Mouse (Mus musculus) hindbrain, embryonic 14.5 days (tissue): ENCODE results near the gene Ttc39b. TPM values are rescaled to one million over a fixed set of nuclear protein-coding genes. Genes with fewer than 3 reads are reported as not detected.
A peak's percentile ranks its signal among the peaks of the same experiment; 100 is the strongest.

Experiments used
- ATAC-seq: fragments of 200-750 bp; cut with Nextera tagmentation; 2 replicates; pipeline ENCODE4 v1.8.0; 2017; ENCODE audit warnings: moderate number of reproducible peaks, mild to moderate bottlenecking, moderate TSS enrichment, moderate library complexity; ENCODE audit not compliant: low FRiP score
- DNase-seq: peaks from one replicate; pipeline ENCODE4 v3.0.0-alpha.2; 2015; ENCODE audit warnings: low spot score
- H3K27ac ChIP-seq: fragments of 300-500 bp; sonication (generic); 2 replicates; pipeline ENCODE4 v1.5.1; 2014; ENCODE audit warnings: mild to moderate bottlenecking, moderate library complexity
- H3K27me3 ChIP-seq: fragments of 300-500 bp; sonication (generic); 2 replicates; pipeline ENCODE4 v1.6.1; 2014; ENCODE audit warnings: mild to moderate bottlenecking, low read length, mixed read lengths; ENCODE audit not compliant: control insufficient read depth, insufficient read depth
- H3K36me3 ChIP-seq: fragments of 300-500 bp; sonication (generic); replicated peaks from 2 replicates; pipeline ENCODE4 v1.6.1; 2014; ENCODE audit not compliant: control insufficient read depth, insufficient read depth
- H3K4me1 ChIP-seq: fragments of 300-500 bp; sonication (generic); replicated peaks from 2 replicates; pipeline ENCODE4 v1.6.1; 2014; ENCODE audit warnings: antibody characterized with exemption, low read length, mixed read lengths; ENCODE audit not compliant: control insufficient read depth, insufficient read depth
- H3K4me2 ChIP-seq: fragments of 300-500 bp; sonication (generic); replicated peaks from 2 replicates; pipeline ENCODE4 v1.6.1; 2014; ENCODE audit warnings: mild to moderate bottlenecking, moderate library complexity
- H3K4me3 ChIP-seq: fragments of 300-500 bp; sonication (generic); replicated peaks from 2 replicates; pipeline ENCODE4 v1.5.1; 2014; ENCODE audit warnings: mild to moderate bottlenecking, low read length
- H3K9ac ChIP-seq: fragments of 300-500 bp; sonication (generic); 2 replicates; pipeline ENCODE4 v1.6.1; 2014
- H3K9me3 ChIP-seq: fragments of 300-500 bp; sonication (generic); 2 replicates; pipeline ENCODE4 v1.6.1; 2016; ENCODE audit warnings: low read length; ENCODE audit not compliant: control insufficient read depth
- WGBS: fragments of 180-500 bp; shearing (Covaris S2); extraction: QIAGEN DNeasy Blood & Tissue Kit; methylation state at CpG from one replicate; pipeline ENCODE4 v1.1.7; 2014; 5-methylcytosine and 5-hydroxymethylcytosine counted together
- polyA plus RNA-seq: library from polyadenylated mRNA; unstranded; fragments of >200 nt; fragmentation: Nextera tagmentation; extraction: Ambion mirVana; gene quantifications from 2 replicates; pipeline ENCODE4 v1.2.1, GENCODE M21; 2014

The Ttc39b gene
- polyA plus RNA-seq, 1 experiment from 2014 or later = 8.2 TPM

DNA sequence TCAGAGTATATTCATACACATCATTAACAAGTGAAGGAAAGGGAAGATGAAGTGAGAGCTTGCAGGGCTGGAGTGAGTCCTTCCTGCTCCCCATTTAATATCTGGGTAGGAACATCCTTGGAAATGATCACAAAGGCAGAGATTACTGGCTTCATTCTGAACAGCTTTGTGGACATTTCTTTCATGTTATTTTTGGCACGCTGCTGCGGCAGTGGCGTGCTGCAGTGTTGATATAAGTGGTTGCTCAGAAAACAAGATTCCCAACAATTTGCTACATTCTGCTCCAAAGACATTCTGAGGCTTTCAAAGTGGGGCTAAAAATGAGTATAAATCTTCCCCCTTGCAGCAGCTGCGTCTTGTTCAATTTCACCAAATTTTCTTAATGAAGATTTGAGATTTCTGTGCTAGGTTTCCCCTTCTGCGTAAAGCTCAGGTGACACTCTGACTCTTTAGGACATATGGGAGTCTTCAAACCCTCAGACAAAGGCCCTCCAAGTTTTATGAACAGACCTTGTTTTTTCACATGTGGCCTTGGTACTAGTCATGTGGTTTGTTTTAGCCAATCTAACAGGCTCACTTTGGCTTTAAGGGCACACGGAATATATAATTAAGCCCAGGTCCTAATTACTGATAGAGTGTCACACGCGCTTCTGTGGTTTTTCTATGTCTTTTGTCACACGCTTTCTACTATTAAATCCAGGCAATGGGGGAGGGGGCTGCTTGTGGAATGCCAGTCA is 109.1 kb downstream of the Ttc39b start:
- H3K36me3 ChIP-seq = no peaks in the 10 kb centered on the region
- H3K9ac ChIP-seq = no peak overlapping the region
- no peak overlapping the region for H3K4me3 ChIP-seq
- peaks cover 7% of the 10 kb centered on the region; the same call in 1 of the 2 replicates for H3K4me1 ChIP-seq
- no peak overlapping the region for H3K4me2 ChIP-seq
- no peak overlapping the region for H3K27ac ChIP-seq
- H3K9me3 ChIP-seq = no peaks in the 10 kb centered on the region
- DNase-seq (peak; percentile 40), ATAC-seq (no peak)
- no peaks in the 10 kb centered on the region for H3K27me3 ChIP-seq
- 80% methylated on average over 9 of the region's 9 CpGs for WGBS

GRCm38 (mm10) chr4:83213752-83214151 is 110.3 kb downstream of the Ttc39b start:
- H3K4me2 ChIP-seq = no peak overlapping the region
- no peaks in the 10 kb centered on the region for H3K27me3 ChIP-seq
- WGBS = 87% methylated on average over 6 of the region's 6 CpGs
- H3K27ac ChIP-seq = no peak overlapping the region
- ATAC-seq = no peak
- peaks cover 7% of the 10 kb centered on the region; the same call in 1 of the 2 replicates for H3K4me1 ChIP-seq
- no peaks in the 10 kb centered on the region for H3K9me3 ChIP-seq
- no peak overlapping the region for H3K9ac ChIP-seq
- H3K36me3 ChIP-seq = no peaks in the 10 kb centered on the region
- H3K4me3 ChIP-seq = no peak overlapping the region
- DNase-seq = no peak

- H3K9ac ChIP-seq = no peak overlapping the region
- no peaks in the 10 kb centered on the region for H3K9me3 ChIP-seq
- no peaks in the 10 kb centered on the region for H3K36me3 ChIP-seq
- ATAC-seq = no peak
- no peak overlapping the region for H3K4me2 ChIP-seq
- no peak for DNase-seq
- H3K27me3 ChIP-seq = no peaks in the 10 kb centered on the region
- H3K4me1 ChIP-seq = peaks cover 18% of the 10 kb centered on the region
- H3K27ac ChIP-seq = no peak overlapping the region
- 69% methylated on average over 12 of the region's 12 CpGs for WGBS
- H3K4me3 ChIP-seq = no peak overlapping the region
Measured at GRCm38 (mm10) chr4:83211709-83212108, 112.3 kb downstream of the Ttc39b start.

GRCm38 (mm10) chr4:83210437-83210836 is 113.6 kb downstream of the Ttc39b start:
- Histone ChIP-seq H3K36me3 (no peaks in the 10 kb centered on the region), H3K27me3 (no peaks in the 10 kb centered on the region), H3K27ac (no peak overlapping the region), H3K9ac (no peak overlapping the region), H3K9me3 (no peaks in the 10 kb centered on the region), H3K4me2 (no peak overlapping the region), H3K4me3 (no peak overlapping the region), H3K4me1 (peaks cover 24% of the 10 kb centered on the region)
- no peak for DNase-seq
- ATAC-seq = no peak
- WGBS = 82% methylated on average over 6 of the region's 6 CpGs

DNA sequence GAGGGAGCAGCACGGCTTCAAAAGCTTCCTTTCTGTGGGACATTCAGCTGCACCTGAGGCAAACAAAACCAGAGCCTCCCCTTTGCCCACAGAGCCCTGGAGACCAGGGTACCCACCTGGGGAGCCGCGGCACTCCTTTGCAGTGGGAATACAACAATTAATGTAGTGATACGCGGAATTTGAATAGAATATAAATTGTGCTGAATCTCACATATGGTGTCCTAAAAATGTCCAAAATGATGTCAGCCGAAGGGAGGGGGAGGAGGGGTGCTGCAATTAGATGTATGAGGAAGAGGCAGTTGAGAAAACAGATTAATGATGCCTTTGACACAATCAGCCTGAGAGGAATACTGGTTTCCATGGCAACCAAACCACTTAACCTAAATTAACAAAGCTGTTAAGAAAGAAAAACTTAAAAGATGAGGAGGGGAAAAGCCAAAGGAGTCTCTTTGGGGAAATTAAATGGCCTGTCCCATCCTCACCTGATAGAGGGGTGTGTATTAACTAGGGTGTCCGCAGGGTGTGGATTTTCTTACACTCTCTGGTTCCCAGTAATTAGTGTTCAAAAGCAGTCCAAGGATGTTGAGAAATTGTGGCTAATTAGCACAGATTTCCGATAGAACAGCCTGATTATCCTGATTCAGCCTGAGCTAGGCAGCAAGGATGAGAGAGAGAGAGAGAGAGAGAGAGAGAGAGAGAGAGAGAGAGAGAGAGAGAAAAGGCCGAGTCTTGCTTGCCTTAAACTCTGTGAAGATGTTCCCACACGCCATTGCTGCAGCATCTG is 117.1 kb downstream of the Ttc39b start:
- H3K9ac ChIP-seq = no peak overlapping the region
- no peaks in the 10 kb centered on the region for H3K36me3 ChIP-seq
- peak; percentile 68 for DNase-seq
- ATAC-seq = peak; percentile 80
- WGBS = 37% methylated on average over 10 of the region's 10 CpGs
- no peak overlapping the region for H3K4me3 ChIP-seq
- peak overlapping the region; percentile 28 for H3K4me2 ChIP-seq
- peak overlapping the region; percentile 83 for H3K27ac ChIP-seq
- H3K27me3 ChIP-seq = no peaks in the 10 kb centered on the region
- peaks cover 17% of the 10 kb centered on the region for H3K4me1 ChIP-seq
- H3K9me3 ChIP-seq = no peaks in the 10 kb centered on the region

GRCm38 (mm10) chr4:83206416-83206802 is 117.6 kb downstream of the Ttc39b start:
- Histone ChIP-seq H3K27me3 (no peaks in the 10 kb centered on the region), H3K4me2 (peak overlapping the region; percentile 28), H3K27ac (peak overlapping the region; percentile 83), H3K4me3 (no peak overlapping the region), H3K4me1 (peaks cover 17% of the 10 kb centered on the region), H3K36me3 (no peaks in the 10 kb centered on the region), H3K9me3 (no peaks in the 10 kb centered on the region), H3K9ac (no peak overlapping the region)
- 71% methylated on average over 2 of the region's 2 CpGs for WGBS
- ATAC-seq (no peak), DNase-seq (no peak)

DNA sequence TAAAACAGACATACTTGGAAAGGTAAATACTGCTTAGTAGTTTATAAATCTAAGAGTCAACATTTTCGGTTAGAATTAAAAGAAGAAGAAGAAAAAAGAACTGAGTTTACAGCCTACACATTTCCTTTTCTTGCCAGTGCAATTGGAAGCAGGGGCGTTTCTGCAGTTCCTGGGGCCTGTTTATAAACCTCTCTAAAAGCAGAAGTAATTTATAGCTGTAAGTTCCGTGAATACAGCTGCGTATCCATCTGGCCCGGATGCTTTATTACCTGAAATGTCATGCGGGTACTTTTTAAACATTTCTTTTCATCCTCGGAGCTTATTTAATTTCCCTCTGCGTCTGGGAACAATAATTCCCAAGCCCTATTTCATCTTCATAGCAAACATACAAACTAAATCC is 124.7 kb downstream of the Ttc39b start:
- no peak overlapping the region for H3K9ac ChIP-seq
- no peak overlapping the region for H3K4me3 ChIP-seq
- H3K4me2 ChIP-seq = no peak overlapping the region
- no peaks in the 10 kb centered on the region for H3K9me3 ChIP-seq
- no peaks in the 10 kb centered on the region for H3K27me3 ChIP-seq
- H3K4me1 ChIP-seq = no peaks in the 10 kb centered on the region
- H3K27ac ChIP-seq = no peak overlapping the region
- WGBS = 76% methylated on average over 8 of the region's 8 CpGs
- ATAC-seq (no peak), DNase-seq (no peak)
- no peaks in the 10 kb centered on the region for H3K36me3 ChIP-seq

- WGBS = 88% methylated on average over 3 of the region's 3 CpGs
- Histone ChIP-seq H3K4me1 (no peaks in the 10 kb centered on the region), H3K9ac (no peak overlapping the region), H3K4me2 (no peak overlapping the region), H3K36me3 (no peaks in the 10 kb centered on the region), H3K27ac (no peak overlapping the region), H3K27me3 (no peaks in the 10 kb centered on the region), H3K4me3 (no peak overlapping the region), H3K9me3 (no peaks in the 10 kb centered on the region)
- no peak for DNase-seq
- no peak for ATAC-seq
Measured at GRCm38 (mm10) chr4:83198123-83198522, 125.9 kb downstream of the Ttc39b start.

DNA sequence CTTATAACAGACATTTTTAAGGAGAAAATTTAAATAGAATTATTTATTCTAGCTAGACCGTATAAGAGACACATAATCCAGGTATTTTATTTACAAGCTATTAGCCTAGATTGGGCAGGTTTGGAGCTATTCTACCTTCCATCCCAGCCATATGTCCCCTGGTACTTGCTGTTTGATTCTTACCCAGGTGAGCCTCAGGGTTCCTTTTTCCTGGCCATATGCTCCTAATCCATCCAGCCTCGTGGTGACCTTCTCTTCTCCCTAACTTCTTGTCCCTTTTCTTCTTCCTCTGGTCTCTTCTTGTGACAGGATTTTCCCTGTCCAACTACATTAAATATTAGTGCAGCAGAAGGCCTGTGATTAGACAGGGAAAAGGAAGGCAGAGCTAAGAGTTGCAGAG is 134.3 kb downstream of the Ttc39b start:
- Histone ChIP-seq H3K36me3 (no peaks in the 10 kb centered on the region), H3K4me3 (no peak overlapping the region), H3K9ac (no peak overlapping the region), H3K27me3 (no peaks in the 10 kb centered on the region), H3K4me1 (no peaks in the 10 kb centered on the region), H3K9me3 (no peaks in the 10 kb centered on the region), H3K27ac (no peak overlapping the region), H3K4me2 (no peak overlapping the region)
- DNase-seq = no peak
- 96% methylated on average over 2 of the region's 2 CpGs for WGBS
- no peak for ATAC-seq
